Mouse (Mus musculus) thymus, adult 2 months (tissue): ENCODE data around the gene Dnajb8. TPM values are rescaled to one million over a fixed set of nuclear protein-coding genes. Genes with fewer than 3 reads are reported as not detected.

Experiments
- DNase-seq: peaks from one replicate; pipeline ENCODE4 v3.0.0; 2021
- H3K27ac ChIP-seq: fragments of 200-500 bp; 2 replicates; pipeline ENCODE4 v1.5.1; 2012; ENCODE audit warnings: low read length, control low read depth; ENCODE audit not compliant: control insufficient read depth, insufficient read depth
- H3K27me3 ChIP-seq: fragments of 200-500 bp; 2 replicates; pipeline ENCODE4 v1.6.1; 2012; ENCODE audit warnings: mild to moderate bottlenecking, low read length, moderate library complexity, mixed read lengths; ENCODE audit not compliant: control insufficient read depth, insufficient read depth
- H3K36me3 ChIP-seq: fragments of 200-500 bp; 2 replicates; pipeline ENCODE4 v1.6.1; 2012; ENCODE audit warnings: mild to moderate bottlenecking, low read length, moderate library complexity; ENCODE audit not compliant: control insufficient read depth, insufficient read depth
- H3K4me1 ChIP-seq: fragments of 200-500 bp; replicated peaks from 2 replicates; pipeline ENCODE4 v1.6.1; 2012; ENCODE audit warnings: low read length; ENCODE audit not compliant: control insufficient read depth, insufficient read depth
- H3K4me3 ChIP-seq: fragments of 200-500 bp; 2 replicates; pipeline ENCODE4 v1.5.1; 2012; ENCODE audit warnings: mild to moderate bottlenecking, low read length, control low read depth, moderate library complexity; ENCODE audit not compliant: control insufficient read depth, insufficient read depth
- CTCF ChIP-seq: fragments of 200-500 bp; IDR thresholded peaks from 2 replicates; pipeline ENCODE4 v1.5.1; 2012; ENCODE audit warnings: mild to moderate bottlenecking, control low read depth, low read length, moderate library complexity, borderline replicate concordance; ENCODE audit not compliant: control insufficient read depth, poor library complexity, insufficient read depth; ENCODE audit errors: extremely low read depth
- POLR2A ChIP-seq: fragments of 200-500 bp; IDR thresholded peaks from 2 replicates; pipeline ENCODE4 v1.6.1; 2012; ENCODE audit warnings: mild to moderate bottlenecking, low read length, control low read depth, moderate library complexity; ENCODE audit not compliant: control insufficient read depth, poor library complexity, insufficient read depth; ENCODE audit errors: extremely low read depth
- WGBS: fragments of 180-500 bp; shearing (Covaris S2); methylation state at CpG from one replicate; pipeline ENCODE4 v1.1.7; 2018; 5-methylcytosine and 5-hydroxymethylcytosine counted together
- polyA plus RNA-seq: library from polyadenylated mRNA; depleted of rRNA; stranded (reverse); fragments of >200 nt; gene quantifications from 2 replicates; pipeline ENCODE4 v1.2.3, GENCODE M21; 2012

Gene Dnajb8
- polyA plus RNA-seq, 1 experiment: not detected

GRCm38 (mm10) chr6:88194978-88195325, 27.1 kb upstream of the Dnajb8 start:
- peaks cover 19% of the 10 kb centered on the region for H3K27me3 ChIP-seq
- DNase-seq: no peak
- H3K36me3 ChIP-seq: no peaks in the 10 kb centered on the region
- no peak overlapping the region for H3K27ac ChIP-seq
- WGBS: 83% methylated on average over 7 of the region's 7 CpGs
- peaks cover 4% of the 10 kb centered on the region; the same call in 1 of the 2 replicates for H3K4me1 ChIP-seq
- no peak for TF ChIP-seq POLR2A
- no peak for TF ChIP-seq CTCF
- no peak overlapping the region for H3K4me3 ChIP-seq

GRCm38 (mm10) chr6:88196054-88196732, 25.9 kb upstream of the Dnajb8 start:
- Histone ChIP-seq H3K36me3 (no peaks in the 10 kb centered on the region), H3K4me1 (peaks cover 4% of the 10 kb centered on the region; the same call in 1 of the 2 replicates), H3K27ac (no peak overlapping the region), H3K27me3 (peaks cover 28% of the 10 kb centered on the region), H3K4me3 (no peak overlapping the region)
- DNase-seq: no peak
- TF ChIP-seq POLR2A (no peak), CTCF (no peak)
- 39% methylated on average over 33 of the region's 33 CpGs for WGBS

GRCm38 (mm10) chr6:88196733-88197312, 25.2 kb upstream of the Dnajb8 start:
- DNase-seq: no peak
- 5% methylated on average over 44 of the region's 44 CpGs for WGBS
- H3K27me3 ChIP-seq: peaks cover 28% of the 10 kb centered on the region
- no peak overlapping the region for H3K4me3 ChIP-seq
- H3K36me3 ChIP-seq: no peaks in the 10 kb centered on the region
- H3K4me1 ChIP-seq: peaks cover 4% of the 10 kb centered on the region; the same call in 1 of the 2 replicates
- TF ChIP-seq POLR2A (no peak), CTCF (no peak)
- no peak overlapping the region for H3K27ac ChIP-seq

GRCm38 (mm10) chr6:88197313-88198069, 24.6 kb upstream of the Dnajb8 start:
- TF ChIP-seq POLR2A: no peak
- TF ChIP-seq CTCF: no peak
- Histone ChIP-seq H3K27ac (no peak overlapping the region), H3K4me1 (peaks cover 4% of the 10 kb centered on the region; the same call in 1 of the 2 replicates), H3K36me3 (no peaks in the 10 kb centered on the region), H3K4me3 (no peak overlapping the region), H3K27me3 (peaks cover 31% of the 10 kb centered on the region)
- DNase-seq: no peak
- 4% methylated on average over 39 of the region's 39 CpGs for WGBS

GRCm38 (mm10) chr6:88198070-88198940, 23.8 kb upstream of the Dnajb8 start:
- Histone ChIP-seq H3K4me1 (peaks cover 4% of the 10 kb centered on the region; the same call in 1 of the 2 replicates), H3K27me3 (peaks cover 32% of the 10 kb centered on the region), H3K27ac (no peak overlapping the region), H3K4me3 (no peak overlapping the region), H3K36me3 (no peaks in the 10 kb centered on the region)
- TF ChIP-seq CTCF (no peak), POLR2A (no peak)
- no peak for DNase-seq
- 1% methylated on average over 61 of the region's 62 CpGs for WGBS

- peaks cover 26% of the 10 kb centered on the region for H3K27me3 ChIP-seq
- 2% methylated on average over 39 of the region's 39 CpGs for WGBS
These were observed 22.9 kb upstream of the Dnajb8 start for GRCm38 (mm10) chr6:88199001-88199717.

More at GRCm38 (mm10) chr6:88199001-88199717, 22.9 kb upstream of the Dnajb8 start:
- Histone ChIP-seq H3K27ac (no peak overlapping the region), H3K36me3 (no peaks in the 10 kb centered on the region), H3K4me3 (0 out of 2 replicates have a peak overlapping the region, but pooled peaks have one; percentile 0), H3K4me1 (peaks cover 4% of the 10 kb centered on the region; the same call in 1 of the 2 replicates)
- no peak for DNase-seq
- TF ChIP-seq POLR2A (no peak), CTCF (no peak)
